Mouse (Mus musculus): ENCODE data around the gene Zfp366.

DNA sequence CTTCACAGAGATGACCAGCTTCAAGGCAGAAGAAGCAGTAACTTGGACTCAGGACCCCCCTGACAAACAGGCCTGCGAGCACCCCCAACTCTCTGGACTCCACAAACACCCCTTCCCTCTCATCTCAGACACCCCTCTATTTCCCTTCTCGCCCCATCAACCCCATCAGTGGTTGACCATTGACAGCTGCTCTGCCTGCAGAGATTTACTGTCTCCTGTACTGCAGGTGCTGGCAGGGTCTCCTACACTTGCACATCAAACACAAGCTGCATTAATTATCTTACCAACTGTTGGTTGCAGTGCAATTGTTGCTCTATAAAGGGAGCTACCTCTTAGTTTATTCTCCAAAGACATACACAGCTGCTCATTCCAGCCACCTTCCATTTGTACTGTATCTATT lies 51.6 kb downstream of the Zfp366 start:
- TF ChIP-seq CTCF (conservative IDR thresholded peaks at IDR 0.05; ENCODE audit: insufficient read depth, insufficient read length, low read depth, low read length): no peak
- no peak for TF ChIP-seq POLR2A (IDR thresholded peaks at IDR 0.05; ENCODE audit: low read depth, low read length)

Measured in kidney, adult 2 months (tissue).